Mouse (Mus musculus): ENCODE measurements around the gene Ap5z1.
A peak's percentile ranks its signal among the peaks of the same experiment; 100 is the strongest.

Ap5z1 gene

GRCm38 (mm10) chr5:142469796-142470195, 6.1 kb downstream of the Ap5z1 start:
- no peak for DNase-seq (ENCODE audit: low spot score in 2 of 2)

- DNase-seq (ENCODE audit: low spot score in 2 of 2) = no peak
Observed at GRCm38 (mm10) chr5:142473696-142474095, 10.0 kb downstream of the Ap5z1 start.

DNA sequence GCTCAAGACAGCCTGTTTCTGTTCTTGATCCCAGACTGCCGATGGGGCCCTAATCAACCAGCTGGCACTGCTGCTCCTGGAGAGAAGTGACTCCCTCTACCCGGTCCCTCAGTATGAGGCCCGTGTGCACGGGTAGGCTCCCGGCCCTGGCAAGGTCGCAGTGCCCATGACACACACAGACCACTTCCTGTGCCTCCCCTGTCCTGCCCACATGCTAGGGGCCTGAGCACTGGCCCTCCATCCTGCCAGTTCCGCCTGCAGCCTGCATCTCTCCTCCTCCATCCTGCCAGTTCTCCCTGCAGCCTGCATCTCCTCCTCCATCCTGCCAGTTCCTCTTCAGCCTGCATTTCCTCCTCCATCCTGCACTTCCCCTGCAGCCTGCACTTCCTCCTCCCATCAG, 11.9 kb downstream of the Ap5z1 start:
- DNase-seq (ENCODE audit: low spot score in 2 of 2) = no peak

DNA sequence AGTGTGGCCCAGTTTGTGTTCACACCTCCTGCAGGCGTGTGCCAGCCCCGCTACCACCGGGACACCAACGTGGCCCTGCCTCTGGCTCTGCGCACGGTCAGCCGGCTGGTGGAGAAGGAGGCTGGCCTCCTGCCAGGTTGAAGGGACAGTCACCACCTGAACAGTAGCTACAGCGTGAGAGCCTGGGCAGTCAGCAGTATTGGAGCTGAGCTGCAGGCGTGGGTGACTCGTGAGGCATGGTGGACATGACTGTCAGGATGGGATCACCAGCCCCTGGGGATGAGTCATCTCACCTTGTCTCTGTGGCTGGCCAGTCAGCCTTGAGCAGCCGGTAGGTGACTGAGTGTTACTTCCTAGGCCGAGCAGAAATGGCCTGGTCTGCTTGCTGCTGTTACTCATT, 13.6 kb downstream of the Ap5z1 start:
- DNase-seq (ENCODE audit: low spot score in 2 of 2) = no peak

- no peak for DNase-seq (ENCODE audit: low spot score in 2 of 2)
Observed at GRCm38 (mm10) chr5:142477866-142478615, 14.3 kb downstream of the Ap5z1 start.

DNA sequence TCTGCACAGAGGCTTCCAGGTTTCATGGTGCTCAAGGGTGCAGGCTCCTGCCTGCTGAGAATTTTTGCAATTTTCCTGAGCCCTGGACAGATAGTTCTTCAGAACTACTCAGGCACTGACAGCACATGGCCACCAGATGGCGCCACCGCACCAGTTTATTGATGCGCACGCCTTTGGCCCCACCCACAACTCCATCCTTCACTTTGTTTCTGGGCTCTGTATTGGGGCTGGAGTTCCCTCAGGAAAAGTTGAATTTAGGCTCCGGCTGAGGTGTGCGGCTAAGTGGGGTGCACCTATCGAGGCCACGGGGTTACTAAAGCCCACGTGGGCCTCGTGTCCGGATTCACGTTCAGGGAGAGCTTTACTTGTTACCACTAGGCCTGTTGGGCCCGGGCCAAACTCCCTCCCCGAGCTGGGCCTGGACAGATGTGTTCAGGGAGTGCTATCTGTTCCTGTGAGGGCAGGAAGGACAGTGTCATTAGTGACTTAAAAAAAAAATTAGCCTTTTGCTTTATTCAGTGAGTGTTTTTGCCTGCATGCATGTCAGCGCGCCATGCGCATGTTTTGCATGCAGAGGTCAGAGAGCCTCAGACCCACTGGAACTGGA, 15.2 kb downstream of the Ap5z1 start:
- peak in 1 of 2 experiments; percentile 74 for DNase-seq (ENCODE audit: low spot score in 2 of 2)

DNA sequence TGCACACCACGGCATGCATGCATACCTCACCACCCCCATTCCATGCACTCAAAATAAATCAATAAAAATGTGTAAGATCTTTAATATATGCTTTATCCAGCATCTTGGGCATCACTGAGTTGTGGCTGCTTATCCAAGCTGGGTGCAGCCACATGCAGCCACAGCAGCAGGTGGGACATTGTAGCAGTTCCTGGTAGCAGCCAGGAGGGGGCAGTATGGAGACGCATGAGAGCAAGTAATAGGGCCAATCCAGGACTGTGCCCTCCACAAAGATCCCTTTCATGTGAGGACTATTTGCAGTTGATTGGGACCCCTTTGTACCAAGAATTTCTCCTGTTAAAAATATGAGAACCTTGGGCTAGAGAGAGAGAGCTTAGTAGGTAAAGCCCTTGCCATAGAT, 18.8 kb downstream of the Ap5z1 start:
- DNase-seq (ENCODE audit: low spot score in 2 of 2) = no peak

DNA sequence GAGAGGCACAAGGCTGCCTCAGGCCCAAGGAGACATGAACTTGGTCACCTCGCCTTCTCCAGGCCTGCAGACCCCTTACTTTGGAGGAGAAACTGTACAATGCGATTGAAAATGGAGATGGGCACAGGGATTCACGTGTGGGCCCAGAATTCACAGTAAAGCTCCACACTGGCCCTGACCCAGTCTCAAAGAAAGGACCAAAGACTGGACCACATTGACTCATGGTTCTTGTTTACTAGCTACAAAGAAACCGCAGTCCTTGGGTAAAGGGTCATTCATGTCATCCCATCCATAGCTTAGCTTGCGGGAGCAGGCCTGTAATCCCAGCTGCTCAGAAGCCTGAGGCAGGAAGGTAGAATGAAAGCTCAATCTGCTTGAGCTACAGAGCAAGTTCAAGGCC, 19.8 kb downstream of the Ap5z1 start:
- no peak for DNase-seq (ENCODE audit: low spot score in 2 of 2)

GRCm38 (mm10) chr5:142486654-142487053, 22.9 kb downstream of the Ap5z1 start:
- no peak for DNase-seq (ENCODE audit: low spot score in 2 of 2)

- DNase-seq (ENCODE audit: low spot score in 2 of 2) = no peak
Observed at GRCm38 (mm10) chr5:142489955-142490707, 26.4 kb downstream of the Ap5z1 start.

GRCm38 (mm10) chr5:142493307-142493706, 29.6 kb downstream of the Ap5z1 start:
- no peak for DNase-seq (ENCODE audit: low spot score in 2 of 2)

DNA sequence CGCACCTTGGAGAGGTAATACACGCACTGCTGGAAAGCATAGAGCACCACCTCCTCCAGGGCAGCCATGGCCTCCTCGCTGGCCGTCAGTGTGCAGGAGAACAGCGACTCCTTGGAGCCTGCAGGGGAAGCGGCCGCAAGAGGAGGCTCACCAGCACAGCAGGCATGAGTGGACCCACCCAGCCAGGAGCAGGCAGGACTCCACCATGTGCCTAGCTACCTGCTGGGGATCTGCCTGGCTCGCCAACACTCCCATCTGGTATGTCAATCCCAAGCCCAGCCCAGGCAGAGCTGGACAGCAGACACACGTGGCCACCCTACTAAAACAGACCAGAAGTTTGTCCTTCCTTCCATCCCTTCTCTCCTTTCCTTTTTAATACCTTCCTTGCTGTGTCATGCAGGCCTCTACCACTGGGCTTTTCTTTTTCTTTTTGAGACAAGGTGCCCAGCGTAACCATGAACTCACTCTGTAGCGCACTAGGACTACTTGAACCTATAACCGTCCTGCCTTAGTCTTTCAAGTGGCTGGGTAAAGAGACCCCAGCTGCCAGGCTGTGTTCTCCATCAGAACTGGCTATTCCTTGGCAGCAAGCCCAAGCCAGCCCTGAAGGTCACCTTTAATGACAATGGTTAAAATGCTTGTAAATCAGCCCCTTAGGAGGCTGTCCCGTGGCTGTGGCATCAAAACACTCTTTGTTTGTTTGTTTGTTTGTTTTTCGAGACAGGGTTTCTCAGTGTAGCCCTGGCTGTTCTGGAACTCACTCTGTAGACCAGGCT, 31.8 kb downstream of the Ap5z1 start:
- no peak for DNase-seq (ENCODE audit: low spot score in 2 of 2)

DNA sequence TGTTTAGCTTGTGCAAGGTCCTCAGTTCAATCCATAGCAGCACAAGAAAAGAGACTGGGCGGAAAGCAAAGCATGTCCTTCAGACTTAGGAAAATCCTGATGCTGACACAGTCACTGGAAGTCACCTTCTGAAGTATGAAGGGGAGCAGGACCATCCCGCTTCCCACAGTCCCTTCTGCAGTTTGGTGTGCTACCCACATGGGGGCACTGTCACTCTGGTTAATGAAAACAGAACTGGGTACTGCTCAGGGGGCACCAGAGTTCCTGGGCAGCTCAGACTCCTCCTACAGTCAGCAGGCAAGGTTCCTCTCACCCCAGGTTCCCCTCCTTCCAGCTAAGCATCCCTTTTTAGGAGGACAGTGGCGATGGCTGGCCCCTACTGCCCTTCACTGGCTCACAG, 35.2 kb downstream of the Ap5z1 start:
- DNase-seq (ENCODE audit: low spot score in 2 of 2) = peak in 1 of 2 experiments; percentile 34

GRCm38 (mm10) chr5:142500918-142501317, 37.2 kb downstream of the Ap5z1 start:
- peak in 1 of 2 experiments; percentile 10 for DNase-seq (ENCODE audit: low spot score in 2 of 2)

- peak; percentile 14 to 62 for DNase-seq (ENCODE audit: low spot score in 2 of 2)
Observed at GRCm38 (mm10) chr5:142502414-142502813, 38.7 kb downstream of the Ap5z1 start.

- no peak for DNase-seq (ENCODE audit: low spot score in 2 of 2)
Observed at GRCm38 (mm10) chr5:142504175-142504574, 40.4 kb downstream of the Ap5z1 start.

DNA sequence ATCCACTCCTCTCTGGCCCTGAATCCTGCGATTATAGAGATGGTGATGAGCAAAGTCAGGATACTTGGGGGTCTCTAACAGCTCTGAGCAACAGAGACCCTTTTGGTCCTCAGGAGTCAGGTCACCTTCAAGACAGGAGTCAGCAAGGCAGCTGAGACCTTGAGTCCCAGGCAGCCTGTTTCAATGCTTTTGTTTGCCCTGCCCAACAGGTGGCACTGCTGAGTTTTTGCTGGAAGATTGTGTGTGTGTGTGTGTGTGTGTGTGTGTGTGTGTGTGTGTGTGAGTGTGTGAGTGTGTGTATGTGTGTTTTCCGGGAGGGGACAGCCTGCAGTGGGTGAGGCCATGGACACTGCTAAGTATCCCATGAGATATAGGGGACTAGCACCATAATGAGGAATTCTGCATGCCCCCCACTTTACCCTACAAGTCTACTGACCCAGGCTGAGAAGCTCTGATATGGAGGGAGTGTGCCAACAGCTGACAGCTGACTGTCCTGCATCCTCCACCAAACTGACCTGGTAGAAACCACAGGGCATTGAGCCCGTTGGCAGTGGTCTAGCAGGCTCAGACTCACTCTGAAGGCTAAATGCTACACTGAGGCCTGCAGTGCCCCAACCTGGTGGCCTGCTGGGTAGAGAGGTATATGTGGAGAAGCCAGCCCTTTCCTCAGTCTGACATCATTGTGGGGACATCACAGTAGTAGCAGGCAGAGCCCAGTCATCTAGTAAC, 42.1 kb downstream of the Ap5z1 start:
- DNase-seq (ENCODE audit: low spot score in 2 of 2) = no peak

DNA sequence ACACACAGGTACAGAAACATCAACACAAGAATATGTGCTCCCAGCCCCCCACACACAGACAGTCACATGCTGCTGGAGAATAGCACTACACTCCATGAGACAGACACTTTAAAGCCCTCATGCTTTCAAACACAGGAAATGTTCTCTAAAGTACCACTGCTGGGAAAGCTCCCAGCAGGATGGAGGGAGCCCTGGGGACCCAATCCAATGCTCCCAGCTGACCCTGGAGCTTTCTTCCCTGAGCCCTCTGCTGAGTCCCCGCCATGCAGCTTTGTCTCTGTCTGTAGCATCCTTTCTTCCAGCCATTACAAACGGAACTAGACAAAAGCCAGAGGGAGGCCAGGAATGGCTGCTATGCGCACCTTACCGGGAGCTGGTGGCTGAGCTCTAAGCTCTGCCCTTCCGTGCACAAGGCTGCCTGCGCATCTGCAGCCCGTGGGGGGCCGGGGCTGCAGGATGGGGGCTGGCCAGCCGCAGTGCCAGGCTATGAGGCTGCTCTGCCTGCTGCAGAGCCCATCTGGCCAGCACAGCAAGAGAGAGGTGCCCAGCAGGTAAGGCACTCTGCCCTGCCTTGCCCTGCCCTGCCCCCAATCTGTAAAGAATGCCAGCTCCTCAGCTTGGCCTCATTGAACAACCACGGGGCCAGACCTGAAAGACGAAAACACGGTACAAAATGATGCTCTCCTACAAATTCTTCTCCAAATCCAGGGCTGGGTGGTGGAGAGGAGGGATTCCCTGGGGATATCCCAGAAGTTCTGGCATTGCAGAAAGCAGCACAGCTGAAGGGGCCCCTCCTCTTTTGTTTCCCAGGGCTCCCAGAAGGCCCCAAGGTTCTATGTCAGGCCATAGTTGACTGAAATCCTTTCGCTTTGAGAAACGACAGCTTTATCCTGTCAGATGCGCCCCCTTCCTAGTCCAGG, 45.7 kb downstream of the Ap5z1 start:
- no peak for DNase-seq (ENCODE audit: low spot score in 2 of 2)

GRCm38 (mm10) chr5:142510061-142510414, 46.3 kb downstream of the Ap5z1 start:
- DNase-seq (ENCODE audit: low spot score in 2 of 2) = no peak

DNA sequence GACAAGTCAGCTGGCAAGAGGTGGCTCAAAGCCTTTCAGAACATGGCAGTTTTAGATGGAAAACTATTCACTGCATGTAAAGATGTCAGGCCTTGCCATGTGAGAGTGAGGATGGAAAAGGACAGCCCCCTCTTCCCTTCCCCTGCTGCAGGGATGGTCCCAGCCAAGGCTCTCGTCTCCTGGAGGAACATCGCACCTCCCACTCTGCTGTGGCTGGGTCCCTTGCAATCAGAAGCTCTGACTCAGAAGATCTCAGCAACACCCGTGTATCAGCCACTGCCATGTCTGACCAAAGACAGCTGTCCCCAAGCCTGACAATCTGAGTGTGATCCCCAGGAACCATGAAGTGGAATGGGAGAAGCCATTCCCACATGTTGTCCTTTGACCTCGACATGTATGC, 48.4 kb downstream of the Ap5z1 start:
- DNase-seq (ENCODE audit: low spot score in 2 of 2) = no peak
